Comparison of ENCODE assay signal across 20 mouse cellular contexts in genomic region chr6:56834769-56835168, GRCm38 (mm10). TPM values are rescaled to one million over a fixed set of nuclear protein-coding genes. Genes with fewer than 3 reads are reported as not detected.
DNase-seq lines count a peak whose midpoint lies in the region; ATAC-seq and TF ChIP-seq lines count a peak whose summit lies in the region.
"Had no signal": no experiment of that assay in that cellular context is flagged by ENCODE, and none has a peak within 500 bp of the region (broad histone marks: within the 10 kb centered on the region; RNA-seq: fewer than 3 reads in every experiment).

No protein-coding gene starts in this region.

- no peak overlapping the region for H3K9ac ChIP-seq in kidney, embryonic 15.5 days
- peak overlapping the region; percentile 98; the same call in 1 of the 2 replicates for H3K9ac ChIP-seq in ES-E14 (ENCODE audit: insufficient read depth, low read depth, low read length, poor library complexity, severe bottlenecking)
- no peak overlapping the region for H3K9ac ChIP-seq in embryonic facial prominence, embryonic 14.5 days (ENCODE audit: low read depth, low read length)
- H3K9ac ChIP-seq: hindbrain, embryonic 12.5 days; limb, embryonic 13.5 days; liver, embryonic 15.5 days; midbrain, embryonic 15.5 days had no signal

- H3K9me3 ChIP-seq in kidney, embryonic 15.5 days (replicated peaks): no peaks in the 10 kb centered on the region
- H3K9me3 ChIP-seq in ES-E14 (ENCODE audit: control insufficient read depth, insufficient read depth, low read depth, low read length): no peaks in the 10 kb centered on the region
- no peaks in the 10 kb centered on the region for H3K9me3 ChIP-seq in embryonic facial prominence, embryonic 14.5 days (ENCODE audit: control insufficient read depth, low read length)
- H3K9me3 ChIP-seq: heart, embryonic 10.5 days; hindbrain, embryonic 12.5 days; limb, embryonic 13.5 days; liver, embryonic 15.5 days; megakaryocyte, embryonic 14.5 days; midbrain, embryonic 15.5 days had no signal

- no peak overlapping the region for H3K27ac ChIP-seq in kidney, embryonic 15.5 days
- peak overlapping the region; percentile 54; the same call in 1 of the 2 replicates for H3K27ac ChIP-seq in ES-E14 (ENCODE audit: insufficient read depth, low read depth, low read length, poor library complexity, severe bottlenecking)
- H3K27ac ChIP-seq in embryonic facial prominence, embryonic 14.5 days (replicated peaks; ENCODE audit: low read depth, low read length): no peak overlapping the region
- H3K27ac ChIP-seq in layer of hippocampus, adult 2 months: no peak overlapping the region
- H3K27ac ChIP-seq: heart, embryonic 10.5 days; hindbrain, embryonic 12.5 days; limb, embryonic 13.5 days; liver, embryonic 15.5 days; midbrain, embryonic 15.5 days had no signal

- no peak overlapping the region for H3K4me3 ChIP-seq in kidney, embryonic 15.5 days (replicated peaks)
- peak overlapping the region; percentile 16 to 97; a peak in 3 of 4 replicates for H3K4me3 ChIP-seq in ES-E14 (ENCODE audit: insufficient read depth in 1 of 2, low read depth in 1 of 2, low read length in 2 of 2, poor library complexity in 1 of 2, severe bottlenecking in 1 of 2)
- H3K4me3 ChIP-seq in embryonic facial prominence, embryonic 14.5 days (ENCODE audit: low read depth, low read length): no peak overlapping the region
- H3K4me3 ChIP-seq in layer of hippocampus, adult 2 months: no peak overlapping the region
- H3K4me3 ChIP-seq: heart, embryonic 10.5 days; hindbrain, embryonic 12.5 days; limb, embryonic 13.5 days; liver, embryonic 15.5 days; megakaryocyte, embryonic 14.5 days; midbrain, embryonic 15.5 days; myocyte had no signal

- H3K36me3 ChIP-seq in kidney, embryonic 15.5 days: peaks cover 23% of the 10 kb centered on the region
- peaks cover 8% of the 10 kb centered on the region; the same call in 1 of the 2 replicates for H3K36me3 ChIP-seq in ES-E14 (ENCODE audit: control insufficient read depth, insufficient read depth, low read length, poor library complexity, severe bottlenecking)
- H3K36me3 ChIP-seq in embryonic facial prominence, embryonic 14.5 days (ENCODE audit: control insufficient read depth, insufficient read depth, low read length): peaks cover 38% of the 10 kb centered on the region
- H3K36me3 ChIP-seq: hindbrain, embryonic 12.5 days; liver, embryonic 15.5 days; midbrain, embryonic 15.5 days had no signal

- H3K4me2 ChIP-seq in kidney, embryonic 15.5 days: no peak overlapping the region
- H3K4me2 ChIP-seq in embryonic facial prominence, embryonic 14.5 days (ENCODE audit: low read depth, low read length): peak overlapping the region; percentile 15
- H3K4me2 ChIP-seq: hindbrain, embryonic 12.5 days; liver, embryonic 15.5 days; midbrain, embryonic 15.5 days had no signal

- peaks cover 10% of the 10 kb centered on the region; the same call in 1 of the 2 replicates for H3K4me1 ChIP-seq in kidney, embryonic 15.5 days
- H3K4me1 ChIP-seq in ES-E14 (ENCODE audit: control insufficient read depth in 2 of 2, insufficient read depth in 2 of 2, low read length in 2 of 2, poor library complexity in 1 of 2): peaks cover 2 to 5% of the 10 kb centered on the region in 2 experiments; a peak in 1 of 4 replicates
- 0 out of 2 replicates have a peak, but pooled peaks cover 4% of the 10 kb centered on the region for H3K4me1 ChIP-seq in embryonic facial prominence, embryonic 14.5 days (ENCODE audit: control insufficient read depth, insufficient read depth, low read length)

- WGBS in kidney, embryonic 15.5 days: 66% methylated on average over 5 of the region's 5 CpGs
- 40% methylated on average over 5 of the region's 5 CpGs for WGBS in embryonic facial prominence, embryonic 14.5 days

- DNase-seq in embryo, embryonic 11 days: peak; percentile 17
- DNase-seq in embryo, embryonic 9.5 days (ENCODE audit: extremely low spot score): no peak
- peak; percentile 56 for DNase-seq in kidney, adult 9 months
- no peak for DNase-seq in ES-E14 (ENCODE audit: low read depth, low spot score)
- DNase-seq in embryonic facial prominence, embryonic 14.5 days (ENCODE audit: low spot score): peak; percentile 16
- DNase-seq in layer of hippocampus, adult 2 months (ENCODE audit: low spot score in 2 of 2): no peak
- DNase-seq: adrenal gland, adult 8-10 months; cerebellum, adult 9-10 months; gastrocnemius, postnatal 36 days; thymus, postnatal 14 days had no signal

- H3K27me3 ChIP-seq in kidney, embryonic 15.5 days: no peaks in the 10 kb centered on the region
- H3K27me3 ChIP-seq in embryonic facial prominence, embryonic 14.5 days (replicated peaks; ENCODE audit: control insufficient read depth, insufficient read depth, low read length): no peaks in the 10 kb centered on the region
- H3K27me3 ChIP-seq: hindbrain, embryonic 12.5 days; limb, embryonic 13.5 days; midbrain, embryonic 15.5 days had no signal

- TF ChIP-seq CTCF in layer of hippocampus, adult 2 months (conservative IDR thresholded peaks at IDR 0.05): no peak

- ATAC-seq in kidney, embryonic 15.5 days (replicated peaks; ENCODE audit: low FRiP score): no peak
- no peak for ATAC-seq in embryonic facial prominence, embryonic 14.5 days (ENCODE audit: low read depth)
- ATAC-seq: forebrain, embryonic 14.5 days; inflammation-experienced regulatory T-cells, adult 6 months; midbrain, embryonic 15.5 days had no signal

- in situ Hi-C loops in ES-E14 (cut with MboI; ENCODE audit: low sequenced_read_pairs in 2 of 2, unreplicated experiment in 2 of 2): no loop called here

TF ChIP-seq in ES-E14, 5 proteins besides CTCF, POLR2A, EP300 and RAD21:
- TF ChIP-seq MAFK (IDR thresholded peaks at IDR 0.05; ENCODE audit: insufficient read depth, low read depth, low read length) (no peak), ZC3H11A (IDR thresholded peaks at IDR 0.05; ENCODE audit: borderline replicate concordance, low read depth, low read length) (no peak), HCFC1 (IDR thresholded peaks at IDR 0.05; ENCODE audit: borderline replicate concordance, insufficient read depth, low read length) (no peak), ZNF384 (IDR thresholded peaks at IDR 0.05; ENCODE audit: low read depth, low read length) (no peak), CHD2 (IDR thresholded peaks at IDR 0.05; ENCODE audit: low read depth, low read length) (no peak)

RNA-seq across cellular contexts. Expression of gene Fkbp9, which starts 2.9 kb away (rescaled TPM):
- 118 and 129 TPM in 2 replicates for polyA plus RNA-seq in kidney, embryonic 15.5 days (2015; fragmentation: Nextera tagmentation; extraction: Ambion mirVana)
- 204 and 345 TPM in 2 replicates for total RNA-seq in ES-E14 (2012; rRNA removed)
- polyA plus RNA-seq in embryonic facial prominence, embryonic 14.5 days (2014; fragmentation: Nextera tagmentation; extraction: Ambion mirVana): 240 and 246 TPM in 2 replicates
- total RNA-seq in layer of hippocampus, adult 2 months (2021): 10 to 100 TPM; 27.0 to 28.9 TPM
- polyA plus RNA-seq: inflammation-experienced regulatory T-cells, adult 6 months had no signal

RNA-seq across cellular contexts. Expression of gene Kbtbd2, which starts 37.2 kb away (rescaled TPM):
- 32.6 and 35.7 TPM in 2 replicates for polyA plus RNA-seq in kidney, embryonic 15.5 days (2015; fragmentation: Nextera tagmentation; extraction: Ambion mirVana)
- 19.8 and 24.8 TPM in 2 replicates for total RNA-seq in ES-E14 (2012; rRNA removed)
- 16.7 TPM in 2 replicates for polyA plus RNA-seq in embryonic facial prominence, embryonic 14.5 days (2014; fragmentation: Nextera tagmentation; extraction: Ambion mirVana)
- 10 to 100 TPM; 50.7 to 51.4 TPM for total RNA-seq in layer of hippocampus, adult 2 months (2021)

Comparison
In these comparisons a context has a peak if more than half of its experiments do, and no peak if none do; other contexts are left out.
1. DNase-seq: peak in embryo, embryonic 11 days (single experiment), kidney, adult 9 months (single experiment) and embryonic facial prominence, embryonic 14.5 days (single experiment); none in embryo, embryonic 9.5 days (single experiment), ES-E14 (single experiment) and layer of hippocampus, adult 2 months (0 of 2).
2. H3K4me3 ChIP-seq: peak in ES-E14 (2 of 2); none in kidney, embryonic 15.5 days (single experiment), embryonic facial prominence, embryonic 14.5 days (single experiment) and layer of hippocampus, adult 2 months (single experiment).